Mouse (Mus musculus) c-Kit-negative CD71-positive TER-119-positive erythroid progenitor cells, embryonic 14.5 days (primary cell): Measurements from ENCODE around the gene Ap4b1.
"Not testable (repeated sequence)": the region's sequence is repeated elsewhere in the genome, so short reads cannot be mapped to it uniquely, and the experiment has no call there.

Experiments used
- DNase-seq: peaks from one replicate; pipeline ENCODE4 v3.0.0-alpha.2; 2013; ENCODE audit warnings: low read depth, low spot score

Gene Ap4b1

GRCm38 (mm10) chr3:103799507-103799906 is 9.8 kb upstream of the Ap4b1 start:
- DNase-seq: peak; percentile 89

- no peak for DNase-seq
These were observed 7.4 kb upstream of the Ap4b1 start for GRCm38 (mm10) chr3:103801631-103802531.

GRCm38 (mm10) chr3:103802861-103803260 is 6.5 kb upstream of the Ap4b1 start:
- no peak for DNase-seq

GRCm38 (mm10) chr3:103805671-103806070 is 3.6 kb upstream of the Ap4b1 start:
- no peak for DNase-seq

- no peak for DNase-seq
These were observed 455 bp downstream of the Ap4b1 start for GRCm38 (mm10) chr3:103809799-103810150.

- no peak for DNase-seq
These were observed 1.6 kb downstream of the Ap4b1 start for GRCm38 (mm10) chr3:103810967-103811366.

- DNase-seq: no peak
These were observed 18.2 kb downstream of the Ap4b1 start for GRCm38 (mm10) chr3:103827548-103827947.

- no peak for DNase-seq
These were observed 19.7 kb downstream of the Ap4b1 start for GRCm38 (mm10) chr3:103829036-103829435.

- not testable (repeated sequence) for DNase-seq
These were observed 21.4 kb downstream of the Ap4b1 start for GRCm38 (mm10) chr3:103830681-103831080.

GRCm38 (mm10) chr3:103831146-103831545 is 21.8 kb downstream of the Ap4b1 start:
- no peak for DNase-seq

GRCm38 (mm10) chr3:103832426-103832825 is 23.1 kb downstream of the Ap4b1 start, which contains the start of gene Bcl2l15:
Gene Bcl2l15, plus strand, starts transcription at chr3:103832601.
- DNase-seq: no peak

GRCm38 (mm10) chr3:103834001-103834400 is 24.7 kb downstream of the Ap4b1 start:
- no peak for DNase-seq

- DNase-seq: no peak
These were observed 26.1 kb downstream of the Ap4b1 start for GRCm38 (mm10) chr3:103835272-103835950.

GRCm38 (mm10) chr3:103835951-103836310 is 26.6 kb downstream of the Ap4b1 start:
- no peak for DNase-seq

GRCm38 (mm10) chr3:103836453-103836852 is 27.1 kb downstream of the Ap4b1 start:
- no peak for DNase-seq

- DNase-seq: no peak
These were observed 30.4 kb downstream of the Ap4b1 start for GRCm38 (mm10) chr3:103839711-103840110.

- DNase-seq: not testable (repeated sequence)
These were observed 30.9 kb downstream of the Ap4b1 start for GRCm38 (mm10) chr3:103840195-103840594.

GRCm38 (mm10) chr3:103840946-103841345 is 31.6 kb downstream of the Ap4b1 start:
- DNase-seq: not testable (repeated sequence)

- no peak for DNase-seq
These were observed 41.5 kb downstream of the Ap4b1 start for GRCm38 (mm10) chr3:103850644-103851363.

GRCm38 (mm10) chr3:103851481-103851880 is 42.2 kb downstream of the Ap4b1 start:
- no peak for DNase-seq

GRCm38 (mm10) chr3:103851882-103852281 is 42.6 kb downstream of the Ap4b1 start:
- DNase-seq: no peak
